Mouse (Mus musculus) R1 (cell line): ENCODE measurements at regions not wholly inside any gene's neighbourhood (a gene's known extent, or its start where the extent isn't known, plus 50 kb on each side); places are given as distances from the start of the nearest gene placed in this dataset.

Experiments used
- DNase-seq: peaks from one replicate; pipeline ENCODE4 v3.0.0-alpha.2; 2018; ENCODE audit warnings: low read depth, low spot score

DNA sequence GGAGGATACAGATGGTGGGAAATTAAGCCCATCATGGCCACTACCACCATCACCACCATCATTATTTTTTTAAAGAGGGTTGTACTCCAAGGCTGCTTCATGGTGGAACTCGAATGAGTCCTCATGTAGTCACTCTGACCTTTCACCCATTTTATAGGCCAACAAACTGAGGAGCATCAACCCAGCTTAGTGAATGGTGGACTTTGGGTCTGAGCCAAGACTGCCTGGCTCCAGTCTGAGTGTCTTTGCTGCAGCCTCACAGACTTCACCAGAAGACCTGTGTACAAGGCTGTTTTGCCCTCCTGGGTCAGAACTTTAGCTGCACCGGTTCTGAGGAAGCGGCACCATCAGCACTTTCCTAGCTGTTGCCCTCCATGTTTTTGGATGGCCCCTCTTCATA lies 184.4 kb downstream of the Emx2 start:
- no peak for DNase-seq

DNA sequence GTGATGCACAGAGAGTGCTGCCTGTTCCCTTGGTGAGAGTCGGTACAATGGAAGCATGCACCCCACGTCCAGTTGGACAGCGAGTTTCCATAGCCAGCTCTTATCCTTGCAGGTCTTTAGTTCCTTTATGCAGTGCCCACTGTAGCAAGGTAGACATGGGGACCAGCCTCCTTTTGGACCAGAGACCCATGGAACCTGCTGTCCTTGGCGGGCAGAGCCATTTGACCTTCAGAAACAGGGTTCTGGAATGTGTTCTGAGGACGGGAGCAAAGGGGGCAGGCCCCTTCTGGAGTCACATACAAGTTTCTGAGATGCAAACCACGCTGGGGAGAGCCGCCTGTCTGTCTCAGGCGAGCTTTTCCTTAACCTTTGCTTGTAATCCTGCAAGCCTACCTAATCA lies 188.1 kb downstream of the Emx2 start:
- no peak for DNase-seq

DNA sequence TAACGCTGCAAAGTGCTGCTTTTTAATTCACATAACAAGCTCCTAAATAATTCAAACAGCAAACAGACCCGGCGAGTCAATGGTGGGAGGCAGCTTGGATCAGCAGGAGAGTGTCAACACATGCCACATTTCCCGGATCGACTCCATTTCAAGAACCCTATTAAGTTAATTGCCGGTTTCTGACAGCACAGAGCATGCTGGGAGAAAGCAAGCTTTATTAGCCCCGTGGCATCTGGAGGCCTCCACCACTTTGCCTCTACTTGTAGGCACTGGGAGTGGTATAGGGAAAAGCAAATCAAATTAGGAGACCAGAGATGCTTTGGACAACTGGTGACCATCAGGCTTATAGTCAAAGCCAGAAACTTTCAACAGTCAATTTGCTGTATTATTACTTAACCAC lies 188.5 kb downstream of the Emx2 start:
- DNase-seq: no peak

DNA sequence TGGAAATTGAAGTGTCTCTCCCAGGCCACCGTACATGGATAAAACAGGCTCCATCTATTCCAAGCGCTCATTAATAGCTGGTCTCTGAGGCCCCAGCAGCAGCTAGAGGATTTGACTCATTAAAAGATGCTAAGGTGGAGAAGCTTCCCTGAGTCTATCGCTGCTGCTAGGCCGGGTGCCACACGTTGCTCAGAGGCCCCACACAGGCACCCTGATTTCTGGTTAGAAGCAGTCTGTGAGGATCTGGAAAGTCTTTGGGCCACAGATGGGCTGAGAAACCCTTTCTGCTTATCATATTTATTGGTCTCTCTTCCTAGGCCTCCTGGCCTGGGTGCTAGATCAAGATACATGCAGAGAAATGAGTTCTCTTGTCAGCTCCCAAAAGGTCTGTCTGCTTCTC lies 191.2 kb downstream of the Emx2 start:
- DNase-seq: no peak

DNA sequence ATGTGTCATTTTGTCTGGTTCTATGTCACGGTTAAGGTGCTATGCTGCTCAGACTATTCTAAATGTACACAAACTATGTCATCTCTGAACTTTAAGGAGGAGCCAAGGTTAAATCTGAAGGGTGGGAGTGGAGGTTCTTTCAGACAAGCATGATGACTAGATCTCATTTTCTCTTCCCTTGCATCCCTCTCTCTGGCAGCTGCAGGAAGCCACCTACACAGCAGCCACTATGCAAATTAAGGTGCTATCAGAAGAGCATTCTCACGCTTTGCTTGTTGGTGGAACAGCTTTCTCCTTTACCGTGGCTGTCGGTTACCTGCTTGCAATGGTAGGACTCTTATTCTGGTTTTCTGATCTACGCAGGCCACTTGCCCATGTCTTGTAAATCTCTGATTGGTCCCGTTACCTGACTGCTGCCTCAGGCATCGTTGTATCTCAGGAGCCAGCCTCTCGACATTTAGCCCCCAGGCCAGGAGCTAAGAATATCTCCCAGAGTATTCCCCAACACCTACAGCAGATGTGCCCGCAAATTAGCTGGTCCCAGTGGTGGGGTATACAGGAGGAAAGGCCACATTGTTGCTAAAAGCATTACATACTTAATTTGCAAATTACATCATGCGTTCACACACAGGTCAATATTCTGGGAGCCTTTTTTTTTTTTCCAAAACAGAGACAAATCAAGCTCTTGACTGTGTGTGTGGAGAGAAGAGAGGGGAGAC lies 192.6 kb downstream of the Emx2 start:
- DNase-seq: no peak

DNA sequence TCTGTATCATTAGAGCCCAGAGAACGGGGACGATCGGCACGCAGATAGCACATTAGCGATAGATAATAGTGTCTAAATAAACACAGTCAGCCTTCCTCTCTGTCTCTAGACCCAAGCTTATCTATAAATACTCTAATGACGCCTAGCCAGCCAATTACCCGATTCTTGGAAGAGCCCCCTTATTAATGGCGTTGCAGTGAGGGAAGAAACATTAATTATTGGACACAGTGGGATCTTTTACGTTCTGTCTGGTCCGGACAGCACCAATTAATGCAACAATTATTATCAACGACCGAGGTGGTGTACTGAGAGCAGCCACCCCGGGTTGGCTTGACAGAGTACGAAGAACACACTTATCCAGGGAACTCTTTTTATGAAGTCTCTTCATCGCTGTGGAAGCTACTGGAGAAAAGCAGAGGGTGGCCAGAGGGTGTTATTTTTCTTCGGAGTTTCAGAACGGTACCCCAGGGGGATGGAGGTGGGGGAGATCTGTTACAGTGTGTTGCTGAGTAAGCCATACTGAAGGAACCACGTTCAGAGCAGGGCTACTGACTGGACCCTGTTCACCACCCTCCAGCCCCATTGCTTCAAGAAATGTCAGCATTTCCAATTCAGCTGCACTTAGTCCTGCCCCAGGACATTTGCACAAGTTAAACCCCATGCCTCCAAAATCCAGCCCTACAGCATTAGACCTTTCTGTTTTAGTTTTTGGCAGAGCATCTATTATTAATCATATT lies 195.6 kb downstream of the Emx2 start:
- DNase-seq: no peak

DNA sequence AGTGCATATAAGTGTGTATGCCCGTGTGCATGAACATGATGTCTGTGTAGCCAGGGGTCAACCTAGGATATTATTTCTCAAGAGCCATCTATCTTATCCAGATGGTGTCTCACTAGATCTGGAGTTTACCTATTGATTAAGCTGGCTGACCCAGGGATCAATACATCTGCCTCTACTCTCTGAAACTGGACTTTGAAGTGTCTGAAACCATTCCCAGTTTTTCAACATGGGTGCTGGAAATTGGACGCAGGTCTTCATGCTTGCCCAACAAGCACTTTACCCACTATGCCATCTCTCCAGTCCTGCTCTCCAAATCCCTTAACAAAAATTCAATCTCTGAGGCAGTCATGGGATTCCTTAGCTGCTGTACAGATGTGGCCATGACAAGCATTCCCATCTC lies 197.1 kb downstream of the Emx2 start:
- DNase-seq: no peak

DNA sequence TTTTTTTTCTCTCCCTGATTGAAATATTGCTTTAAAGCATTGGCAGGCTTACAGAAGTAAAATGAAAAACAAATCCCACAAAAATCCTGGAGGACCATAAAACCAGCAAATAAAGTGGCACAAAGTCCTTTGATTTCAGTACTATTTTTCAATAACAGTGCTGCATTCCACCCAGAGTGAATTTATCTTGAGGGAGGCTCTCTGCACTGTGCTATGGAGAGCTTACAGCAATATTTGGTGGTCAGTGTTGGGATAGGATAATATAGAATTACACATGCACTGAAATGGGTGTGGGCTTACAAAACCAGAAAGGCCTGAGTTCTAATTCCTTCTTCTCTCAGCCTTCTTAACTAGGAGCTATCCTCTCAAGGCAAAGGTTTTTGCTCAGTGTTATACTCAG lies 211.6 kb downstream of the Emx2 start:
- no peak for DNase-seq

DNA sequence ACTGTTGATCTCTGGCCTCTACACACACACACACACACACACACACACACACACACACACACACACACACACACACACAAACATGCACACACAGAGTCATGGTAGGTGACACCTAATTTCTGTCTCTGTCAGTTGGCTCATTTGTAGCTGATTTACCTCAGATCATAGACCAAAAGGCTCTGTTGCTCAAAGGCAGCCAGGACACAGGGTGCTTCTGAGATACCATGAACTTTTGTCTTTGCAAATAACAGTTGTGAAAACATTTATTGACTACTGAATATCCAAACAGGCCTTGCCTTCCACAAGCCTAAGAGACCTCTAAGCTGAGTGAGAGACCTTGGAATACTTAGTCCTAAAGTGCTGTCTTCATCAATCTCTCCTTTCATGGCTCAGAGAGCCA lies 215.4 kb downstream of the Emx2 start:
- DNase-seq: no peak

DNA sequence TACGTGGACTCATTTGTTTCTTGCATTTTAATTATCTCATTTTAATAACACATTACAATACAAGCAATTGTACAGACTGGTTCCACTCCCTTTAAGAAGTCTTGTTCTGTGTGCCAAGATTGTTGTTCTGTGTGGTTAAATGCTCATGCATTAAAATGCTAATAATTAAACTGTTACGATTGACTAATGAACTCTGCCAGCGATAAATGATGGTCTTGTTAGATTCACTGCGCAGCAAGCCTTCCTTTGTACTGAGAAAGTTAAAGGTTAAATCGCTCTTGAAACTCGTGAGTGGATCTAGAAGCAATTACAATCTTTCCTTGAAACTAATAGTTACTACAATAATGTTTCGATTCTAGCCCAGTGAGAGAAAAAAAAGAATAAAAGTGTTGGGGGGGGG lies 221.0 kb downstream of the Emx2 start:
- DNase-seq: no peak

DNA sequence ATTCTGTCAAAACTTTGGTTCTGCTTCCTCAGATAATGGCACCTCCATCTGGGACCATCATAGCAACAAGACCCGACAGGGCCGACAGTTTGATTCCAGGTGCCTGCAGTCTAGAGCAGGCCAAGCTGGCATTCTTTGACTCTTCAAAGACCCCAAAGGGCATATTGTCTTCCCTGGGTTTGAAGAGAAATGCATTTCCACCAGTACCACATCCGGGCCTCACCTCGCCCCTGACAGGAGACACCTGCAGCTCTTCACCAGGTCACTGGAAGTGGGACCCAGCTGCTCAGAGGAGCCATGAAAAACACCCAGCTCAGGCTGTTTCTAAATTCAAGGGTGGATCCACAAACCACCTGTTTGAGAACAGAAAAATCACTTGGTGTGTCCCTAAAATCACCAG lies 222.2 kb downstream of the Emx2 start:
- DNase-seq: no peak

DNA sequence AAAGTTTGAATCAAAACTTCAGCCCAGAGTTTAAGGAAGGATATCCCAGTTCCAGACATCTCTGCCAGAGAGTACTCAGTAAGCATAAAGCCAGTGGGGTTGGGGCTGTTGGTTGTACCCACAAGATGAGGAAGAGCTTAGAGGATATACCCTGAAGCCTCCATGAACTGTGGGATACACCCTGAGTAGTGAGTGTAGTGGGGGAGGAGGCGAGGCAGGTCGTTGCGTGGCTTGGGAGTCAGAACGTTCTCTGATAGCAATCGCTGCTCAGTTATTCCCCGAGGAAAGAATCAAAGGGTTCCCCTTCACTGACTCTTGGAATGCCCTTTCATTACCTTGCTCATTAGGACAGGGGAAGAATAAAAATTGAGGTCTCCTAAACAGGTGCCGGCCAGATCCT lies 226.1 kb downstream of the Emx2 start:
- no peak for DNase-seq

DNA sequence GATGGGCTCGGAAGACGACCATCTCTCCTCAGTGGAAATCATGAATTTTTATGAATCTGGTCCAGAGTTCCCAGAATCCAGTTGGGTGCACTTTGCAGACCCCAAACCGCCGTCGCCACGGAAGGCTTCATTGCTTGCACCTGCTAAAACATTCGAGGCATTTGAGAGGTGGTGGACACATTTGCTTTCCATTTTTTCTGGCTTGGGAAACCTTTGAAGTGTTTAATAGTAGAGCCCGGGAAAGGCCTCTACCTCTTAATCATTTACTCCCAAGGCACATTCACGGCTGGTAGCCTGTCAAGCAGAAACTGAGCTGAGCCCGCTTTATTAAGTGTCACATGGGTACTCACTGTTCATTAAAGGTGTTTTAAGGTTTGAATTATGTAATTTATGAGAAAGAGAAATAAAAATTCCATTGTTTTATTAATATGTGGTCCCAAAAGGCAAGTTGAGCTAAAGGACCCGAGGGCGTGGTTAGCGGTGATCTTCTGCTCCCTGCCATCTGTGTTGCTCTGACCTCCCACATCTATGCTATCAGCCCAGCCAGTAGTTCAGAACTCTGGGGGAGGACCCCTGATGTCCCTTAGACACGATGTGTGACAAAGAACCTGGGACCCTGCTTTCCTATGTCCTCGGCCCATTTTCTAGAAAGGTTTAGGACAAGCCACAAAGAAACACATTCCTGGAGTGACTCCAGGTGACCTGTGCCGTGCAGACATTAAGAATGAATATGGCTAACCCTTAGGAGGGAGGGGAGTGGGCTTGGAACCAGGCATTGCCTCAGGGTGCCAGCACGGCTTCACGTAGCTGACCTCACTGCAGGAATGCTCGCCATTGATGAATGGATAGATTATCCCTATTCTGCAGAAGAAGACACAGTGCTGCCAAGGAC lies 227.9 kb downstream of the Emx2 start:
- no peak for DNase-seq

DNA sequence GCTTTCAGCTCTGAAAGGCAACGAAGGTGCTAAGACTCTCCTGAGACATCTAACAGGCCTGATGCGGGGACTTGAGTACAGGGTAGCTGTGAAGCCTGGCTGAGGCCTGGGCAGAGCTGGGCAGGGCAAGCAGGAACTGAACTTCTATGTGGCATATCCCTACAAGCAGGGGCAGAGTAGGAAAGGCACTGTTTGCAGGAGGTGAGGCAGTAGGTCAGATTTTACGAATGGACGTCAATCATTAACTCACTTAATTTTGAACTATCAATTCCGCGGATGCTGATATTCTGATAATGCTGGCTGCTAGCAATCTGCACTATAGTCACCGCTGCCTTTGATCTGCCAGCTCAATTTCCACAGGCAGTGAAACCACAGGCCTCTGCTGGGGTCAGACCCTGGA lies 229.0 kb downstream of the Emx2 start:
- DNase-seq: no peak

DNA sequence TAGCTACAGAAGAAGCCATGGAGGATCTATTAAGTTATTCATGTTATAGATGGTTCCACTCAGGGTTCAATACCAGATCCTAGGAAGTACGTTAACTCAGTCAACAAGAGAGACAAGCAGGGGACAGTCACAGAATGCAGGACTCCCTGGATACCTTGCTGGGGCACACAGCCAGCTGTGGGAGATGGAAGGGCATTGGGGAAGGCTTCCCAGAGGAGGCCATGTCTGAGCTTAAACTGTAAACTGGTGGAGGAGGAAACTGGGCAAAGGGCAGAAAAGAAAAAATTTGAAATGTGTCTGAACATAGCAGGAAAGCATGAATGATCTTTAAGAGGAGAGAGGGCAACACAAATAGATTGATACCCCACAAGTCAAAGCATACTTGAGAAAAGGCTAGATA lies 229.5 kb downstream of the Emx2 start:
- DNase-seq: no peak

DNA sequence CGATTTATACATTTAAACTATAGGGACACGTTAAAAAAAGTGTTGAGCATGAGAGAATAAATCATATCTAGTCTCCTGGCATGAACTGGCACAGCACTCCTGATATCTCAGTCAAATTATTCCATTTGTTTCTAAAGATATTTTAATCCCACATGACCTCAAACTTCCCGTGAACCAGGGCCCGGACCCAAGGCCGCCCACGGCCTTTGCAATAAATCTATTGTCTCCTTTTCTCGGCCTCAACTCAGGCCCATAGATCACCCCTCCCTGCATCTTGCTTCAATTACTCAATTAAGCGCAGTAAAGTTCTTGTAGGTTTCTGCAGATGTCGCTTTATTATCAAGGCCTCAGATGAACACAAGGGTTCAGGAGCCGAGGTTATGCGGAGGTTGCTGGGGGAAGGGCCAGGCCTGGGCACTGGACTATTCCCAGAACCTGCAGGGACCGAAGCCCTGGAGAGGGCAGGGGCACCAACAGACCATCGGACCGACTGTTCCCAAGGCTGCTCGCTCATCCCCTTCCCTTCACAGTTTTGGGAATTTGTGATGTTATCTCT lies 233.4 kb downstream of the Emx2 start:
- DNase-seq: no peak

DNA sequence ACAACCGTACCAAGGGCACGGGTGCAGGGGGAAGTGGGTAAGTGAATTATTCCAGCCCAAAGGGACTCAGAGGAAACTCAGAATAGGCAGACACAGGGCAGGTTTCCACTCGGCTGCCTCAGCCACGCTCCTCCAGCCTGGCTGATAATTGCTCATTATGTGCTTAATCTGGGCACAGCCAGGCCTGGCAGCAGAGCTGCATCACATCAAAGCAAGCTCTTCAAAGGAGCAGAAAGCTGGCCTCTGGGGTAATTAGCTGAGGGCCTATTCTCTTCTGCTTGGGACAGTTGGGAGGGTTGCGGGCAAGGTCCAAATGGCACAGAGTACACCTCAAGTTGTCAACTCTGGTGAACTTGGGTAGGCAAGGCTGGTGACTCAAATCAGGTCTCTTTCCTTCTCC lies 239.5 kb downstream of the Emx2 start:
- no peak for DNase-seq

DNA sequence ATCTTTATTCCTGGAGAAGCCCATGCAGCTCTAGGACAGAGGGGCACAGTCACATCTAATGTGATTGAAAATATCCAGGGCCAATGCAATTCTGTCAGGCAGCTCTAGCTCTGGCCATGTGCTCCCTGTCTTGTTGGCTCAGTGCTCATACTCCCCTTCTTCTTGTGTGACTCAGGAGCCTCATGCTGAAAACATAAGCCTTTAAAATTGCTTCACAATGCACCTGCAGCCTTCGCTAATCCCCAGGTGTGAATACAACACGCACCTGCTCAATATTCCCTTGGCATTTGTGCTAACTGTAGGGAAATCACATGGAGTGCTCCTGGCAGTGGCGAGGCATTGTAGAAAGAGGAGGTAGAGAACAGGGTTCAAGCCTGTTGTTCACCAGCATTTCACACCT lies 242.0 kb downstream of the Emx2 start:
- no peak for DNase-seq

DNA sequence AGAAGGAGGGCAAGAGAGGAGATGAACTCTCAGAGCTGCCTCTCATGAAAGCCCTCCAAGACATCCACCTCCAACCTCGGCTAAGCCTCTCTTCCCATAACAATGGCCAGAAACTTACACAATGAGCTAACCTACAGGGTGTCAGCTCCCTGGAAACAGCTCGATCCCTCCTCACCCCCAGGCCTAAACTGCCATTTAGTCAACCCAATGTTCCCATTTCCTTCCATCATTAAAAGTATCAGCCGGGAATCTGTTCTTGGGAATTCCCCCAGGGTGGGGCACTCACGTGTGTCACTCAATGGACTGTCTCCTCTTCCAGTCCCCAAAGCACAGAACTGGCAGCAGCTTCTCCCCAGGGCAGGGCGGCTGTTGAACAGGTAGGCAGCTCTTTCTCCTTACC lies 236.3 kb downstream of the Rab11fip2 start:
- peak; percentile 84 for DNase-seq

DNA sequence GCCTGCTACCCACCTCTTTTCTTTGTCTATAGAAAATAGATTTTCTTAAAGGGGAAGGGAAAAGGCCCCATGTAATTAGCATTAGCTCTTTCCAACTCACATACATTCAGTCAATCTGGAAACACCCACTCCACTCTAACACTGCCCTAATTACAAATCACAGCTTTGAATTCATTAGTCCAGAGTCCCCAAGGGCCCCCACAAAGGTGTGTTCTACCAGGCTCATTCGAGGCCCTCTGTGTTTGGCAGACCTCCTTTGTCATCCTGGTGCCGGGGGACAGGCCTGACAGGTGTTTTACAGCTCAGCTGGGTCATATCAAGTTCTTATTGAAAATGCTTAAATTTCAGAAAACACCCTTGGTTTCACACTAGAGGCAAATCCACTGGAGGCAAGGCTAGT lies 234.3 kb downstream of the Rab11fip2 start:
- no peak for DNase-seq

DNA sequence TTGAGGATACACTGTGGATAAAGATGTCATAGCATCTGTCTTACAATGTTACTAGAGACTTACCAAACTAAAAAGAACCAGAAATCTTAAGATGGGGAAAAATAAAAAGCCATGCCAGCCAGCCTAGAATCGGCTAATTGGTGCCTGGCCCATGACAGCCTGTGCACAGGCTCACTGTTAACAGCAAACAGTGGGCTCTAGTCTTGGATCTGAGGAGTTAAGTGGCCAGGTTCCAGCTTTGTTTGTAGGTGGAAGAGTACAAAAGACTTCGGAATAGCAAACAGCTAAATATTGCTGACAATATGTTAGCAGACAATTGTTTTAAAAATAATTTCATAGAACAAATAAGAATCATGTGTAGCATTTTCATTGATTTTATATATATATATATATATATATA lies 228.4 kb downstream of the Rab11fip2 start:
- no peak for DNase-seq

DNA sequence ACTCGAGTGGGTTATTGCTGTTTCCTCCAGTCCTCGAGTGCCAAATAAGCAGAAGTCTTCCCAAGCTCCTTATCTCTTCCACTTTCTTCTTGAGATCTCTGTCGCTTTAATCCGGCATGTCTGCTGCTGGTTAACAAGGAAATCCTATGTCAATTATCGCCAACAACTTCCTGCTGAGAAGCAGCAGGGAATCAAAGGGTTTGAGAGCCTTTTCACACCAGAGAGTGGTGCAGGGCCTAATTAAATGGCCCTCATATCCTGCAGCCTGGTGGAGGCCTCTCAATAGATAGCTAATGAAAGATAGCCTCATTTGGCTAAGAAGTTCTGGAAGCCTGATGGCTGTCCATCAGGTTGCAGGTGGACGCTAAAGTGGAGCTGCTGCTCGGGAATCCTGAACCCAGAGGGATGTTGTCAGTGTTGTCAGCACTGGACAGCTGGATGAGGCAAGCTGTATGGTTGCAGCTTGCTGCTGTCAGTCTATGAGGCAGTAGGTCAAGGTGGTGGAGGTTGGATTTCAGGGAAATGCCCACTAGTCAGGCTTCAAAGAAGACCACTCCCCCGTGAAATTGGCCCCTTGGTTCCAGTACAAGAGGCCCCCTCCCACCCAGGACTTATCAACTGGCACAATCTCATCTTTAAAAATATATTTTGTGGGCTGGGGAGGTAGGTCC lies 225.5 kb downstream of the Rab11fip2 start:
- no peak for DNase-seq
